Mouse (Mus musculus) lung, embryonic 15.5 days (tissue): Measurements from ENCODE around the gene Tceal7. TPM values are rescaled to one million over a fixed set of nuclear protein-coding genes. Genes with fewer than 3 reads are reported as not detected.
"Not testable (repeated sequence)": the region's sequence is repeated elsewhere in the genome, so short reads cannot be mapped to it uniquely, and the experiment has no call there.

Experiments
- ATAC-seq: fragments of 200-750 bp; cut with Nextera tagmentation; 2 replicates; pipeline ENCODE4 v1.8.0; 2017; ENCODE audit warnings: moderate number of reproducible peaks, borderline replicate concordance; ENCODE audit not compliant: low FRiP score, low TSS enrichment; ENCODE audit errors: extremely low read depth
- H3K27ac ChIP-seq: fragments of 300-500 bp; sonication (generic); 2 replicates; pipeline ENCODE4 v1.5.1; 2015; ENCODE audit warnings: moderate library complexity, mild to moderate bottlenecking, inconsistent platforms
- H3K27me3 ChIP-seq: fragments of 300-500 bp; sonication (generic); 2 replicates; pipeline ENCODE4 v1.6.1; 2015; ENCODE audit warnings: inconsistent platforms
- H3K36me3 ChIP-seq: fragments of 300-500 bp; sonication (generic); 2 replicates; pipeline ENCODE4 v1.6.1; 2015; ENCODE audit warnings: inconsistent platforms
- H3K4me1 ChIP-seq: fragments of 300-500 bp; sonication (generic); 2 replicates; pipeline ENCODE4 v1.6.1; 2015; ENCODE audit warnings: inconsistent platforms
- H3K4me2 ChIP-seq: fragments of 300-500 bp; sonication (generic); 2 replicates; pipeline ENCODE4 v1.6.1; 2015; ENCODE audit warnings: inconsistent platforms, mild to moderate bottlenecking, moderate library complexity
- H3K4me3 ChIP-seq: fragments of 300-500 bp; sonication (generic); 2 replicates; pipeline ENCODE4 v1.5.1; 2015; ENCODE audit warnings: mild to moderate bottlenecking, inconsistent platforms
- H3K9ac ChIP-seq: fragments of 300-500 bp; sonication (generic); 2 replicates; pipeline ENCODE4 v1.6.1; 2015; ENCODE audit warnings: inconsistent platforms
- H3K9me3 ChIP-seq: fragments of 300-500 bp; sonication (generic); 2 replicates; pipeline ENCODE4 v1.6.1; 2016; ENCODE audit warnings: inconsistent platforms
- WGBS: fragments of 180-500 bp; shearing (Covaris S2); methylation state at CpG from one replicate; pipeline ENCODE4 v1.1.7; 2015; 5-methylcytosine and 5-hydroxymethylcytosine counted together
- microRNA-seq: library from miRNA; unstranded; fragments of <30 nt; microRNA quantifications from one replicate; pipeline ENCODE4, GENCODE M21; 2016
- polyA plus RNA-seq: library from polyadenylated mRNA; unstranded; fragments of >200 nt; fragmentation: Nextera tagmentation; extraction: Ambion mirVana; gene quantifications from 2 replicates; pipeline ENCODE4 v1.2.1, GENCODE M21; 2015

The Tceal7 gene
- polyA plus RNA-seq, 1 experiment from 2014 or later, result 1.5 TPM

DNA sequence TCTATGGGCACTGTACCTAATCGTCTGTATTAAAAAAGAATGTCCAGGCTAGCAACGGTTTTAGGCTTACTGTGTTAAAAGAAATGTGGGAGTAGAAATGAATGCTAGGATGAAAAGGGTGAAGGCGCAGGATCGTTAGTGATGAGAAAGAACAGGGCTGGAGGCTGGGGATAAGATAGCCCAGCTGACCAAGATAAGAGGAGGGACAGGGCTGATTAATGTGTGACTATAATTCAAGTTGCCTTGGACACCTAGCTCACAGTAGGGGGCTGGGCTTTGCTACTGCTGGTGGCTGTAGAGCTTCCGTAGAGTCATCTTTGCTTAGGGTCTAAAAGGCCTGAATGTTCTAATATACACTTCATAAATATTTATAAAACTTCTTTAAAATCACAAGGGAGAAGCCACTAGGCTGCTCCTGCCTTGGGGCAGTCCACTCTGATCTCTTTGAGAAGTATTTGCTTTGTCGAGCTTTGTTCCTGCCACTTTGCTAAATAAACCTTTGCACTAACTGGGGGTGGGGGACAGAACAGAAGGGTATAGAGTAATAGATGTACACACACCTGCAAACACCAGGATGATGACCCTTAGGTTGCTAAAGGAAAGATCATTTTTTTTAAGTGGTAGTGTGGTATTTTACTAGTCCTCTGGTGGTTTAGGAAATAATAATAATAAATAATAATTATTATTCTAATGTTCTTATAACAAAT is 37.6 kb downstream of the Tceal7 start:
- Histone ChIP-seq H3K36me3 (peaks cover 6% of the 10 kb centered on the region; the same call in 1 of the 2 replicates), H3K4me1 (peaks cover 4% of the 10 kb centered on the region; the same call in 1 of the 2 replicates), H3K4me3 (no peak overlapping the region), H3K9me3 (no peaks in the 10 kb centered on the region), H3K27me3 (no peaks in the 10 kb centered on the region), H3K27ac (no peak overlapping the region), H3K9ac (no peak overlapping the region), H3K4me2 (no peak overlapping the region)
- 38% methylated on average over 6 of the region's 6 CpGs for WGBS
- no peak for ATAC-seq

DNA sequence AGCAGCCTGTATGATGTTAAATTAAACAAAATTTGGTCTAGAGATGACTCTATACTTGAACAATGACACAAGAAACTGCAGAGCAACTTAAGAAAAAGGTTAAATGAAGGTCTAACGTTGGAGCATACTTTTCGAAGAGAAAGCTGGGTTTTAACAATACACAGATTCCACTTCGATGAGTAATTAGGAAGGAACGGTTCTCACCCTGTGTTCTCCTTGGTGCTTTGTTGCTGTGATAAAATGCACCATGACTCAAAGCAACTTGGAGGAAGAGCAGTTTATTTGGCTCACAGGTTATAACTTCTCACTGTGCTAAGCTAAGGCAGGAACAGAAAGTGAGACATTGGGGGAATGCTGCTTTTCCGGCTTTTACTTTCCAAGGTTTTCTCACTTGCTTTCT is 53.1 kb downstream of the Tceal7 start:
- no peak for ATAC-seq
- Histone ChIP-seq H3K4me2 (no peak overlapping the region), H3K36me3 (no peaks in the 10 kb centered on the region), H3K27me3 (no peaks in the 10 kb centered on the region; the same call in 1 of the 2 replicates), H3K4me1 (no peaks in the 10 kb centered on the region), H3K9ac (no peak overlapping the region), H3K4me3 (no peak overlapping the region), H3K9me3 (no peaks in the 10 kb centered on the region), H3K27ac (no peak overlapping the region)
- WGBS, result 56% methylated on average over 5 of the region's 5 CpGs

DNA sequence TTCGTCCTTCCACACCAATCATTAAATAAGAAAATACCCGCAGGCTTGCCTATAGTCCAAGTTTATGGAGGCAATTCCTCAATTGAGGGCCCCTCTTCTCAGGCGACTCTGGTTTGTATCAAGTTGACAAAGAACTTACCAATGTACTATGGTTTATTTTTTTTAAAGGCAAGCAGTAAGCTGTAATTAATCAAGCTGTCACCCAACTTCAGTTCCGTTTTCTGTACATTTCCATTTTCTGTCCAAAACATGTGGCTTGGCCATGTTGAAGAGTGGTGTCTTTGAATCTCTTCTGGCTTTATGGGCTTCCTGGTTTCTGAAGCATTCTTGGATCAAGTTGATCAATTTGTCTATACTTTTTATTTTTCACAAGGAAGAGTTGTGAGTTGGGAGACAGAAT is 53.6 kb downstream of the Tceal7 start:
- 55% methylated on average over 4 of the region's 4 CpGs for WGBS
- no peaks in the 10 kb centered on the region for H3K36me3 ChIP-seq
- H3K27me3 ChIP-seq, result no peaks in the 10 kb centered on the region; the same call in 1 of the 2 replicates
- H3K4me1 ChIP-seq, result no peaks in the 10 kb centered on the region
- no peak overlapping the region for H3K9ac ChIP-seq
- H3K9me3 ChIP-seq, result no peaks in the 10 kb centered on the region
- no peak overlapping the region for H3K27ac ChIP-seq
- H3K4me3 ChIP-seq, result no peak overlapping the region
- H3K4me2 ChIP-seq, result no peak overlapping the region
- ATAC-seq, result no peak

DNA sequence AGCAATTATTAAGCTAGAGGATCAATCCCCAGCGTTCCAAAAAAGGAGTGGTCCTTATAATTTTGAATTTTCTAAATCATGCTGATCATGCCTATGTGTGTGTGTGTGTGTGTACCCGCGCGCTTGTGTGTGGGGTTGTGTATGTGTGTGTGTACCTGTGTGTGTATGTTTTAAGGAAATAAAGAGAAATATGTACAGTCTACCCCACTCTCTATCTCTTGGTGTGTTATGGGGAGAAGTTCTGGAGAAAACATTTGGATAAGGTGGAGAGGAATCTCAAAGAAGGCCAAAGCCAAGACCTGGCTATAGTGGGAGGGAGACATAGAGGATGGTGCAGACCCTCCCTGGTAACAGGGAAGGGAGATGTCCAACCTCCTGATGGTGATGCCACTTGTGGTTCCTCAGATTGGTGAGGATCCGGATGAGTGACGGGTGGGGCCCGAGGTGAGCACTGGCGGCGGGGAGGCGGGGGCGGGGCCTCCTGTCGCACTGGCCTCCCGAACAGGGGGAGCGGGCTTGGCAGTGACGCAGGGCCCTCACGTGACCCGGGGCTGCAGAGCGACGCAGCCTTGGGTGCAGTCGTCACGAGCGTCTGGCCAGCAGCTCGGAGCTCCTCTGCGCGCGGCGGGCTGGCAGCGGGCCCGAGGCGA is 55.3 kb downstream of the Tceal7 start, which contains the start of gene Bex3:
TSS of gene Bex3 (plus strand) at position 511 of the 650 bp plus-strand sequence.
- H3K4me2 ChIP-seq, result peak within 1 kb of the TSS; percentile 47
- H3K9ac ChIP-seq, result peak within 1 kb of the TSS; percentile 42
- not testable (repeated sequence) for H3K9me3 ChIP-seq, H3K27me3 ChIP-seq, H3K36me3 ChIP-seq, H3K27ac ChIP-seq, H3K4me1 ChIP-seq
- H3K4me3 ChIP-seq, result peak within 1 kb of the TSS; percentile 47
- ATAC-seq, result peak; percentile 96
- 57% methylated on average over 5 of the region's 30 CpGs for WGBS

DNA sequence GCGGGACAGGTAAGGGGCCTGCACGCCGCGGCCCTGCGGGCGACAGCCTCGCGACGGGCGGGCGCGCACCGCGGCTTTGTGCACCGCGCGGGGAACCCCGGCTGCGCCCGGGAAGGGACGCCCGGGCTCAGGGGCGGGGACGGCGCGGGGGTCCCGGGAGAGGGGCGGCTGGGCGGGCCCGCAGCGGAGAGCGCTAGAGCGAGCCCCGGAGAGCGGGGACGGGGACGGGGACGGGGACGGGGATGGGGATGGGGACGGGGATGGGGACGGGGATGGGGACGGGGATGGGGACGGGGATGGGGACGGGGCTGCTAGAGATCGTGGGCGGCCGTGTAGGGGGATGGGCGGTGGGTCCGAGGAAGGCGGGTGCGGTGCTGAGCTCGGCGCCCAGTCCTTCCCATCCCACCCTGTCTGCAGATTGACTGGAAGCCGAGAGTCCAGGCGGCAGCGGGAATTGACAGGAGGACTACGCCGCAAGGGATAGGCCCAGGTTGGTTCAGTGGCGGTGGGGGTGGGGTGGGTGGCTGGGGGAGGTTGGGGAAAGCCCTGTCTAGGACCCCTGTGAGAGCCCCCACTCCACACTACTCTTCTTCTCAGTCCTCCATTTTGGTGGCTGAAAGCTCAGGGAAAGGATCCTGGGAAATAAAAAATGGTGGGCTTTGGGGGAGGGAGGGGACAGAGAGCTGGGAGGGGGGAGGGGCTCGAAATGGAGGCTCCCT is 56.0 kb downstream of the Tceal7 start:
- ATAC-seq, result peak; percentile 60
- H3K27me3 ChIP-seq, result not testable (repeated sequence)
- peak overlapping the region; percentile 47 for H3K4me2 ChIP-seq

DNA sequence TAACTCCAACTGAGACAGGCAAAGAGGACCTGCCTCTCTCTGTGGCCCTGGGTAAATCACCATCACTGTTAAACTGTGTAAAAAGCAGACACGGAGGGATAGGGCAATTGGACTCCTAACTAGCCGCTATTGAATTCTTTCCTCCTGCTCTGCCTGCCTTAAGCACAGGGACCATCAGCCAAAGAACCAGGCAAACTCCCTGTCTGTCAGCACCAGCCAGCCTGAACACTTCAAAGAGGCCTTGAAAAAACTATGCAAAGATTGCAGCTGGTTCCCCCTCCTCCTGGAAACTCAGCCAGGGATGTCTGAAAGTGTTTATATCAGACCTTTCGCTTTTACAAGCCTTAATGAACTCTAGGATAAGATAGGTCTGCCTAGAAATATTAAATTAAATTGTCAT is 60.0 kb downstream of the Tceal7 start:
- Histone ChIP-seq H3K27me3 (no peaks in the 10 kb centered on the region), H3K9me3 (no peaks in the 10 kb centered on the region), H3K27ac (no peak overlapping the region), H3K4me3 (no peak overlapping the region), H3K4me2 (no peak overlapping the region), H3K4me1 (no peaks in the 10 kb centered on the region), H3K9ac (no peak overlapping the region), H3K36me3 (no peaks in the 10 kb centered on the region)
- no peak for ATAC-seq
- 20% methylated on average over 3 of the region's 3 CpGs for WGBS

More for the DNA sequence above, 56.0 kb downstream of the Tceal7 start:
- not testable (repeated sequence) for H3K36me3 ChIP-seq, H3K27ac ChIP-seq, H3K9me3 ChIP-seq, H3K4me1 ChIP-seq
- peak overlapping the region; percentile 42 for H3K9ac ChIP-seq
- H3K4me3 ChIP-seq, result peak overlapping the region; percentile 47
- WGBS, result 26% methylated on average over 6 of the region's 60 CpGs

DNA sequence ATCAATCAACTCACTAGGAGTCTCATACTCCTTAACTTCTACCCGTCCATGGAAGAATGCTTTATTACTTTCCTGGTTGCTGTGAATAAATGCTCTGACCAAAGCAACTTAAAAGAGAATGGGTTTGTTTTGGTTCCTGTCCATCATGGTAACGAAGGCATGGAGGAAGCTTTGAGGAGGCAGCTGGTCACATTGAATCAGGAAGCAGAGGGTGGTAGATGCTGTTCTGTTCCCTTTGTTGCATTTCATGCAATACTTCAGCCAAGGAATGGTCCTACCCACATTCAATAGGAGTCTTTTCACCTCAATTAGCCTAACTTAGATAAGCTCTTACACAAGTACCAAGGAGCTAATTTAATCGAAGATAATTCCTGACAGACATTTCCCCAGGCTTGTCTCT is 60.8 kb downstream of the Tceal7 start:
- H3K27ac ChIP-seq, result no peak overlapping the region
- H3K4me1 ChIP-seq, result no peaks in the 10 kb centered on the region
- no peak overlapping the region for H3K4me3 ChIP-seq
- WGBS, result 38% methylated on average over 3 of the region's 3 CpGs
- H3K4me2 ChIP-seq, result no peak overlapping the region
- no peaks in the 10 kb centered on the region for H3K9me3 ChIP-seq
- ATAC-seq, result no peak
- no peak overlapping the region for H3K9ac ChIP-seq
- H3K36me3 ChIP-seq, result no peaks in the 10 kb centered on the region
- H3K27me3 ChIP-seq, result no peaks in the 10 kb centered on the region

Small RNA genes within 50 kb of the gene (microRNA-seq; reads per million reads assigned to microRNA genes)
- not detected for gene Mir6383

Other genes starting within 250 kb of the Tceal7 start
- 57.4 and 57.8 TPM in 2 replicates for gene Arxes2, start 221.0 kb upstream of the Tceal7 start, polyA plus RNA-seq
- gene Arxes1, start 181.4 kb upstream of the Tceal7 start, polyA plus RNA-seq, result 22.0 and 22.8 TPM in 2 replicates
- gene Bex2, start 146.5 kb upstream of the Tceal7 start, polyA plus RNA-seq, result 53.0 and 60.7 TPM in 2 replicates
- gene Nxf3, start 129.5 kb upstream of the Tceal7 start, polyA plus RNA-seq, result 0.05 and 0.14 TPM in 2 replicates
- gene Bex4, start 75.8 kb upstream of the Tceal7 start, polyA plus RNA-seq, result 151 and 155 TPM in 2 replicates
- 193 and 198 TPM in 2 replicates for gene Tceal8, start 42.4 kb upstream of the Tceal7 start, polyA plus RNA-seq
- gene Tceal5, start 10.9 kb upstream of the Tceal7 start, polyA plus RNA-seq, result 3.3 and 3.5 TPM in 2 replicates
- gene Bex1, start 734 bp downstream of the Tceal7 start, polyA plus RNA-seq, result 85.4 and 99.2 TPM in 2 replicates
- gene Tceal9, start 30.3 kb downstream of the Tceal7 start, polyA plus RNA-seq, result 621 and 638 TPM in 2 replicates
- gene Bex3, start 55.5 kb downstream of the Tceal7 start, polyA plus RNA-seq, result 432 and 477 TPM in 2 replicates